ENCODE assay signal across 7 mouse cellular contexts in the genomic region with DNA sequence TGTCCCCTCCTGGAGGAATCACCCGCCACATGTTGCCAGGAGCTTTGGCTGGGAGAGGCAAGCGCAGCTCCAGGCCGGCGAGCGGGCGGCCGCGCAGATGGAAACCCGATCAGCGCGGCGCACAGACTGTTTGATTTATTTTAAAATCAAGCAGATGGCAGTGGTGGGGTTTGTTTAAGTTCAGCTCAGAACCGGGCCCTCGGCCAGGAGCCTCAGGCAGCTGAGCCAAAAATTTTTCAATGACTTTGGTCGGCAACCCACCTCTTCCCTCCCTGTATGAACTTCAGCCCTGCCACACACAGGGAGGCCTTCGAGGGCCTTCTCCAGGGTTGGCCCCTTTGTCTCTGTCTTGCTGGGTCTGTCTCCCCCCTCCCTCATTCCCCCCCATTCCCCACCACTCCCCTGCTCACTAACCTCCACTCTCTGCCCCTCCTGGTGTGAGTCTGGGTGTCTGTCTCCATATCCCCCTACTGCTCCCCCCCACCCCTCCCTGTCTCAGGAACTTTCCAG. TPM values are rescaled to one million over a fixed set of nuclear protein-coding genes. Genes with fewer than 3 reads are reported as not detected.
DNase-seq lines count a peak whose midpoint lies in the region; ATAC-seq lines count a peak whose summit lies in the region.

No protein-coding gene starts in this region.

- H3K27me3 ChIP-seq in forebrain, embryonic 10.5 days (ENCODE audit: poor library complexity, severe bottlenecking), result peaks cover 44% of the 10 kb centered on the region
- peaks cover 16% of the 10 kb centered on the region for H3K27me3 ChIP-seq in heart, embryonic 12.5 days (replicated peaks)
- H3K27me3 ChIP-seq in kidney, embryonic 15.5 days, result peaks cover 11% of the 10 kb centered on the region; the same call in 1 of the 2 replicates

- DNase-seq in brain, embryonic 18.5 days (ENCODE audit: low read depth, low spot score), result peak; percentile 82
- DNase-seq in forebrain, embryonic 10.5 days (ENCODE audit: extremely low spot score, low spot score), result peak; percentile 63
- peak; percentile 51 for DNase-seq in liver
- peak; percentile 83 for DNase-seq in neural tube, embryonic 10.5 days (ENCODE audit: extremely low spot score, low spot score)

- H3K4me3 ChIP-seq in forebrain, embryonic 10.5 days, result peak overlapping the region; percentile 24
- H3K4me3 ChIP-seq in heart, embryonic 12.5 days, result peak overlapping the region; percentile 29
- H3K4me3 ChIP-seq in kidney, embryonic 15.5 days (replicated peaks), result peak overlapping the region; percentile 14; the same call in 1 of the 2 replicates

- H3K4me1 ChIP-seq in forebrain, embryonic 10.5 days, result peaks cover 95% of the 10 kb centered on the region
- peaks cover 65% of the 10 kb centered on the region for H3K4me1 ChIP-seq in heart, embryonic 12.5 days (replicated peaks)
- H3K4me1 ChIP-seq in kidney, embryonic 15.5 days, result peaks cover 99% of the 10 kb centered on the region

- peak overlapping the region; percentile 68 for H3K4me2 ChIP-seq in heart, embryonic 12.5 days
- H3K4me2 ChIP-seq in kidney, embryonic 15.5 days, result peak overlapping the region; percentile 53

- 13% methylated on average over 16 of the region's 16 CpGs for WGBS in forebrain, embryonic 10.5 days
- 11% methylated on average over 16 of the region's 16 CpGs for WGBS in heart, embryonic 12.5 days
- WGBS in kidney, embryonic 15.5 days, result 1% methylated on average over 16 of the region's 16 CpGs

- H3K9ac ChIP-seq in heart, embryonic 12.5 days, result peak overlapping the region; percentile 68
- H3K9ac ChIP-seq in kidney, embryonic 15.5 days, result no peak overlapping the region

- ATAC-seq in heart, embryonic 12.5 days (ENCODE audit: insufficient number of reproducible peaks, low FRiP score), result peak; percentile 53
- peak; percentile 52 for ATAC-seq in kidney, embryonic 15.5 days (replicated peaks; ENCODE audit: low FRiP score)
- ATAC-seq in erythroid progenitor cell, adult 5-6 weeks (replicated peaks; ENCODE audit: low FRiP score, poor library complexity, severe bottlenecking), result no peak

- peak overlapping the region; percentile 91 for H3K27ac ChIP-seq in forebrain, embryonic 10.5 days
- H3K27ac ChIP-seq in heart, embryonic 12.5 days (ENCODE audit: poor library complexity, severe bottlenecking), result peak overlapping the region; percentile 69
- H3K27ac ChIP-seq in kidney, embryonic 15.5 days, result peak overlapping the region; percentile 89

- no peaks in the 10 kb centered on the region; the same call in 1 of the 2 replicates for H3K36me3 ChIP-seq in forebrain, embryonic 10.5 days (replicated peaks)
- no peaks in the 10 kb centered on the region for H3K36me3 ChIP-seq in heart, embryonic 12.5 days
- no peaks in the 10 kb centered on the region for H3K36me3 ChIP-seq in kidney, embryonic 15.5 days

- H3K9me3 ChIP-seq in forebrain, embryonic 10.5 days, result no peaks in the 10 kb centered on the region
- H3K9me3 ChIP-seq in heart, embryonic 12.5 days (replicated peaks), result no peaks in the 10 kb centered on the region
- H3K9me3 ChIP-seq in kidney, embryonic 15.5 days (replicated peaks), result no peaks in the 10 kb centered on the region

RNA-seq across cellular contexts. Expression of gene Gse1, which starts 36.7 kb away (rescaled TPM):
- polyA plus RNA-seq in forebrain, embryonic 10.5 days (2016; fragmentation: Nextera tagmentation; extraction: Ambion mirVana), result 11.1 and 12.0 TPM in 2 replicates
- polyA plus RNA-seq in heart, embryonic 12.5 days (2016; fragmentation: Nextera tagmentation; extraction: Ambion mirVana), result 14.0 and 15.3 TPM in 2 replicates
- polyA plus RNA-seq in kidney, embryonic 15.5 days (2015; fragmentation: Nextera tagmentation; extraction: Ambion mirVana), result 8.3 and 10.0 TPM in 2 replicates
- 134 and 153 TPM in 2 replicates for total RNA-seq in erythroid progenitor cell, adult 5-6 weeks (2015; ENCODE audit: low replicate concordance)
- total RNA-seq in erythroid progenitor cell, adult 5-6 weeks (2017; ENCODE audit: low replicate concordance), result 105 and 130 TPM in 2 replicates
